In the genomic region with DNA sequence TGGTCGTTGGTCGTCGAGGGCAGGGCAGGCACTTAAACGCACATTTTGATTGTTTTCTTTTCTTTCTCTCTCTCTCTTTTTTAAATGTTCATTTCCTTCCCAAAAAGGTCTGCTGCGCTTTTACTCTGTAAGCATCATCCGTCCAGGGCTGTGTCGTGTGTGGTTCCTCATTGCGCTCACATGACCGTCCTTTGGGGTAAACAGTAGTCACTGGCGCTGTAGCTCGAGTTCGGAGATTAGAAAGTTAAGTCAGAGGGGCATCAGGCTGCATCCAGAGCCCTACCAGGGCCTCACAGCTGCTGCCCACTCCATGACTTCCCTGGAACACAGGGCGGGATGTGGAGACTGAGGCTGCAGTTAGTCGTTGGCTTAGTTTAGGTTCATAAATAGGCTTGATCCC, we compare ENCODE assay signal across 10 mouse cellular contexts. TPM values are rescaled to one million over a fixed set of nuclear protein-coding genes. Genes with fewer than 3 reads are reported as not detected.
A peak's percentile ranks its signal among the peaks of the same experiment; 100 is the strongest.
DNase-seq lines count a peak whose midpoint lies in the region; ATAC-seq lines count a peak whose summit lies in the region.
"Had no signal": no experiment of that assay in that cellular context is flagged by ENCODE, and none has a peak within 500 bp of the region (broad histone marks: within the 10 kb centered on the region; RNA-seq: fewer than 3 reads in every experiment).

No protein-coding gene starts in this region.

- no peak for DNase-seq in kidney, postnatal 10 days
- no peak for DNase-seq in urinary bladder, adult 2 months (ENCODE audit: low spot score)
- no peak for DNase-seq in cerebellum, postnatal 36 days
- DNase-seq in left cerebral cortex, postnatal 25 days (ENCODE audit: low spot score in 2 of 2): no peak

- H3K9me3 ChIP-seq in kidney, embryonic 14.5 days (ENCODE audit: control insufficient read depth, low read length): no peaks in the 10 kb centered on the region
- H3K9me3 ChIP-seq in heart, embryonic 16.5 days (replicated peaks; ENCODE audit: control insufficient read depth, low read length): no peaks in the 10 kb centered on the region
- no peaks in the 10 kb centered on the region for H3K9me3 ChIP-seq in liver, embryonic 16.5 days (replicated peaks; ENCODE audit: control insufficient read depth, low read length)
- H3K9me3 ChIP-seq: neural tube, embryonic 15.5 days had no signal

- H3K27ac ChIP-seq in kidney, embryonic 14.5 days (ENCODE audit: low read depth, low read length): peak overlapping the region; percentile 85; the same call in 1 of the 2 replicates
- peak overlapping the region; percentile 48 for H3K27ac ChIP-seq in brown adipose tissue, adult 24 weeks (replicated peaks; ENCODE audit: low read depth, low read length)
- peak overlapping the region; percentile 98 for H3K27ac ChIP-seq in heart, embryonic 16.5 days (ENCODE audit: low read length)
- peak overlapping the region; percentile 6 for H3K27ac ChIP-seq in liver, embryonic 16.5 days (ENCODE audit: low read length)

- ATAC-seq in kidney, embryonic 14.5 days (ENCODE audit: low FRiP score, low TSS enrichment): no peak
- no peak for ATAC-seq in heart, embryonic 16.5 days (replicated peaks; ENCODE audit: extremely low read depth, insufficient read depth, low FRiP score)
- ATAC-seq in liver, embryonic 16.5 days (ENCODE audit: low read depth): peak; percentile 35
- ATAC-seq: inflammation-experienced regulatory T-cells, adult 6 months had no signal

- H3K4me2 ChIP-seq in kidney, embryonic 14.5 days (replicated peaks; ENCODE audit: low read depth, low read length): no peak overlapping the region
- H3K4me2 ChIP-seq in heart, embryonic 16.5 days (ENCODE audit: low read depth, low read length): peak overlapping the region; percentile 68
- H3K4me2 ChIP-seq in liver, embryonic 16.5 days (ENCODE audit: low read depth, low read length): no peak overlapping the region

- peaks cover 67% of the 10 kb centered on the region for H3K4me1 ChIP-seq in kidney, embryonic 14.5 days (ENCODE audit: control insufficient read depth, insufficient read depth, low read length)
- H3K4me1 ChIP-seq in brown adipose tissue, adult 24 weeks (ENCODE audit: control insufficient read depth, insufficient read depth, insufficient read length, low read length): peaks cover 13% of the 10 kb centered on the region
- peaks cover 70% of the 10 kb centered on the region for H3K4me1 ChIP-seq in heart, embryonic 16.5 days (ENCODE audit: control insufficient read depth, insufficient read depth, low read length)
- peaks cover 48% of the 10 kb centered on the region for H3K4me1 ChIP-seq in liver, embryonic 16.5 days (ENCODE audit: control insufficient read depth, low read depth, low read length)

- no peaks in the 10 kb centered on the region for H3K27me3 ChIP-seq in kidney, embryonic 14.5 days (ENCODE audit: control insufficient read depth, insufficient read depth, low read length)
- no peaks in the 10 kb centered on the region for H3K27me3 ChIP-seq in heart, embryonic 16.5 days (ENCODE audit: control insufficient read depth, insufficient read depth, low read length)
- H3K27me3 ChIP-seq in liver, embryonic 16.5 days (ENCODE audit: control insufficient read depth, insufficient read depth, low read depth, low read length): no peaks in the 10 kb centered on the region
- H3K27me3 ChIP-seq: neural tube, embryonic 15.5 days had no signal

- intact Hi-C loops in left cerebral cortex, postnatal 25 days (cut with DNase I): no loop called here

- no peak overlapping the region for H3K9ac ChIP-seq in kidney, embryonic 14.5 days (ENCODE audit: low read depth, low read length)
- H3K9ac ChIP-seq in heart, embryonic 16.5 days (ENCODE audit: low read length): peak overlapping the region; percentile 67
- no peak overlapping the region for H3K9ac ChIP-seq in liver, embryonic 16.5 days (ENCODE audit: low read depth, low read length)
- H3K9ac ChIP-seq: neural tube, embryonic 15.5 days had no signal

- WGBS in kidney, embryonic 14.5 days: 41% methylated on average over 14 of the region's 14 CpGs
- 33% methylated on average over 14 of the region's 14 CpGs for WGBS in heart, embryonic 16.5 days
- 19% methylated on average over 14 of the region's 14 CpGs for WGBS in liver, embryonic 16.5 days (ENCODE audit: insufficient replicate concordance)

- no peak overlapping the region for H3K4me3 ChIP-seq in kidney, embryonic 14.5 days (ENCODE audit: low read length)
- H3K4me3 ChIP-seq in brown adipose tissue, adult 24 weeks (ENCODE audit: insufficient read depth, low read depth, low read length): no peak overlapping the region
- H3K4me3 ChIP-seq in heart, embryonic 16.5 days (ENCODE audit: low read length): no peak overlapping the region
- H3K4me3 ChIP-seq in liver, embryonic 16.5 days (ENCODE audit: low read depth, low read length): no peak overlapping the region
- H3K4me3 ChIP-seq: neural tube, embryonic 15.5 days had no signal

- H3K36me3 ChIP-seq in kidney, embryonic 14.5 days (ENCODE audit: control insufficient read depth, insufficient read depth, low read length): no peaks in the 10 kb centered on the region
- no peaks in the 10 kb centered on the region for H3K36me3 ChIP-seq in heart, embryonic 16.5 days (ENCODE audit: control insufficient read depth, insufficient read depth)
- no peaks in the 10 kb centered on the region for H3K36me3 ChIP-seq in liver, embryonic 16.5 days (ENCODE audit: control insufficient read depth, insufficient read depth)
- H3K36me3 ChIP-seq: neural tube, embryonic 15.5 days had no signal

RNA-seq across cellular contexts. Expression of gene Notch2, which starts 12.2 kb away (rescaled TPM):
- 34.4 and 42.7 TPM in 2 replicates for polyA plus RNA-seq in kidney, embryonic 14.5 days (2014; fragmentation: Nextera tagmentation; extraction: Ambion mirVana)
- 7.2 and 8.1 TPM in 2 replicates for polyA plus RNA-seq in brown adipose tissue, adult 24 weeks (2012; ENCODE audit: insufficient read depth, insufficient read length, missing spikeins)
- polyA plus RNA-seq in heart, embryonic 16.5 days (2015; fragmentation: Nextera tagmentation; extraction: Ambion mirVana): 10.5 and 13.6 TPM in 2 replicates
- polyA plus RNA-seq in liver, embryonic 16.5 days (2015; fragmentation: Nextera tagmentation; extraction: Ambion mirVana): 7.2 and 7.9 TPM in 2 replicates
- 23.1 and 31.2 TPM in 2 replicates for polyA plus RNA-seq in urinary bladder, adult 2 months (2012; rRNA removed)
- 10 to 100 TPM; 12.9 to 15.3 TPM for total RNA-seq in left cerebral cortex, postnatal 25 days (2021)

Comparison
In these comparisons a context has a peak if more than half of its experiments do, and no peak if none do; other contexts are left out.
1. H3K27ac ChIP-seq: peak in every context shown above with its lines; median percentile 98 in heart, embryonic 16.5 days; 85 in kidney, embryonic 14.5 days; 48 in brown adipose tissue, adult 24 weeks; 6 in liver, embryonic 16.5 days.